Mouse (Mus musculus): Measurements from ENCODE around the gene Hcn1. TPM values are rescaled to one million over a fixed set of nuclear protein-coding genes. Genes with fewer than 3 reads are reported as not detected.

The Hcn1 gene
- polyA plus RNA-seq, 1 experiment from 2014 or later, result not detected

DNA sequence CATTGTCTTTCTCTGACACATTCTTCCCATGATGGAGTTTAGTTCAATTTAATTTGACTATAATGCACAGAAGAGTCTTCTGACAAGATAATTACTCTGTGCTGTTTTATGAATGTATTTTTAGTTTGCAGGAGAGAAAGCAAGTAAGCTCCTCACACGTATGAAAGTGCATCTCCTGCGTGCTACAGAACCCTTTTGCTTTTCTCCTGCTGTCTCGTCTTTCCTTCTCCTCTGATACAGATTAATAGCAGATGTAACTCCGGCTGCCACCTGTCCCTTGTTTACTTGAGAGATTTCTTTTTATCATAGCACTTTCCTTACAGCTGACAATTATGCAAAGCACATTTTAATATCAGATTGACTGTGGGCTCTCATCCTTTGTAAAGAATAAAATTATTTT, 120.0 kb downstream of the Hcn1 start:
- H3K4me1 ChIP-seq (ENCODE audit: control insufficient read depth, insufficient read depth, low read length), result no peaks in the 10 kb centered on the region
- H3K9ac ChIP-seq (ENCODE audit: low read depth, low read length), result no peak overlapping the region
- no peak overlapping the region for H3K4me3 ChIP-seq (ENCODE audit: low read length)
- no peak overlapping the region for H3K4me2 ChIP-seq (replicated peaks; ENCODE audit: low read depth, low read length)
- H3K9me3 ChIP-seq (ENCODE audit: control insufficient read depth, low read length), result no peaks in the 10 kb centered on the region
- no peaks in the 10 kb centered on the region for H3K36me3 ChIP-seq (ENCODE audit: control insufficient read depth, insufficient read depth, low read length)
- 61% methylated on average over 4 of the region's 4 CpGs for WGBS
- no peaks in the 10 kb centered on the region for H3K27me3 ChIP-seq (ENCODE audit: control insufficient read depth, insufficient read depth, low read length)
- H3K27ac ChIP-seq (ENCODE audit: low read depth, low read length), result no peak overlapping the region
- ATAC-seq (ENCODE audit: low FRiP score, low TSS enrichment), result no peak

DNA sequence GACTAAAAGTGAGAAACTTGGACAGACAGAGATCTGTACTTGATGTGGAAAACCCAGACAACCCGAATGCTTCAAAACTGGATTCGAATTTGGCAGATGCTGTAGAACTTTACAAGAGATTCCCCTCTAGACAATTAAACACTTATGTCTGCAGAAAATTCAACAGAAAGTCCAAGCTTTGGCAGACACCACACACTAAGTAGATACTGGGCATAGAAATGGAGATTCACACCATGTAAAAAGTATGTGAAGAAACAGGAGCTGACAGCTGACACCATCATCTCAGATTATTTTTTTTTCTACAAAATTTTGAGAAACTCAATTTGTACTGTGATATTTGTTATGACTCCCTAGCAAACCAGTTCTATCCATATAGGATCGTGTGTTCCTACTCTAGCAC, 122.0 kb downstream of the Hcn1 start:
- no peaks in the 10 kb centered on the region for H3K9me3 ChIP-seq (ENCODE audit: control insufficient read depth, low read length)
- H3K9ac ChIP-seq (ENCODE audit: low read depth, low read length), result no peak overlapping the region
- H3K27ac ChIP-seq (ENCODE audit: low read depth, low read length), result no peak overlapping the region
- no peak overlapping the region for H3K4me3 ChIP-seq (ENCODE audit: low read length)
- 83% methylated on average over 3 of the region's 3 CpGs for WGBS
- H3K4me1 ChIP-seq (ENCODE audit: control insufficient read depth, insufficient read depth, low read length), result no peaks in the 10 kb centered on the region
- no peak for ATAC-seq (ENCODE audit: low FRiP score, low TSS enrichment)
- H3K4me2 ChIP-seq (replicated peaks; ENCODE audit: low read depth, low read length), result no peak overlapping the region
- no peaks in the 10 kb centered on the region for H3K36me3 ChIP-seq (ENCODE audit: control insufficient read depth, insufficient read depth, low read length)
- H3K27me3 ChIP-seq (ENCODE audit: control insufficient read depth, insufficient read depth, low read length), result no peaks in the 10 kb centered on the region

DNA sequence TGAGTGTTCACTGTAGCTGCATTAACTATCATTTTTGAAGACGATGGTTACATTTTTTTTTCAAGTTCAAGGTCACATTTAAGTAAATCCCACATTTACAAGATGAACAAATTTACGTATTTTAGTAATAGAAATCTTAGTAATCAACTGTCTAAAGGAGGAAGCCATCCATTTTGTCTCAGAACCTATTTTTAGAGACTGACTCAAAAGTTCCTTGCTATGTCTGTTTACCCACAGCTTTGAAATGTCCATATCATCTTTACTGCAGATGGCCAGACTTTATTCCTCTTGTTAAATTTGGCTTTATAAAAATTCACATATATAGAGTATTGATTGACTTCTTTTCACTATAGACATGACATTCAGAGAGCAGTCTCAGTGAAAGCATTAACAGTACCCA, 126.3 kb downstream of the Hcn1 start:
- 80% methylated on average over 2 of the region's 2 CpGs for WGBS
- Histone ChIP-seq H3K36me3 (ENCODE audit: control insufficient read depth, insufficient read depth, low read length) (no peaks in the 10 kb centered on the region), H3K4me2 (replicated peaks; ENCODE audit: low read depth, low read length) (no peak overlapping the region), H3K4me3 (ENCODE audit: low read length) (no peak overlapping the region), H3K9ac (ENCODE audit: low read depth, low read length) (no peak overlapping the region), H3K27me3 (ENCODE audit: control insufficient read depth, insufficient read depth, low read length) (no peaks in the 10 kb centered on the region), H3K4me1 (ENCODE audit: control insufficient read depth, insufficient read depth, low read length) (no peaks in the 10 kb centered on the region), H3K9me3 (ENCODE audit: control insufficient read depth, low read length) (no peaks in the 10 kb centered on the region), H3K27ac (ENCODE audit: low read depth, low read length) (no peak overlapping the region)
- no peak for ATAC-seq (ENCODE audit: low FRiP score, low TSS enrichment)

DNA sequence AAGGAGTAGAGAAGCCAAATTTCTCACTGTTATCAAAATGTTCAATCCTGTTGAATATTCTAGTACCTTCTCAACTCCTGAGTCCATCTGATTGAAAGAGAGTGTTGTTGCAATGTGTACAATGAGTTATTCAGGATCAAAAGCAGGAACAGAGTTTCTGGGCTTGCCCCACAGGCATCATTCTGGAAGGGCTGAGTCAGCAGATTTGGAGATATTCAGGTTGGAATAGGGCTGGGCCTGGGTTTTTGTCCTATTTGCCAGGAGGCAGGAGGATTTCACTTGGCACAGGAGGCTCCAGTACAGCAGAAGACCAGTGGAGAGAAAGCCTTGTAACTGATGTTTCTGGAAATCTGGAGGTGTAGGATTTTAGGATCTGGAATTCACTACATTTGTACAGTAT, 130.6 kb downstream of the Hcn1 start:
- no peaks in the 10 kb centered on the region for H3K9me3 ChIP-seq (ENCODE audit: control insufficient read depth, low read length)
- H3K27me3 ChIP-seq (ENCODE audit: control insufficient read depth, insufficient read depth, low read length), result no peaks in the 10 kb centered on the region
- no peak overlapping the region for H3K4me3 ChIP-seq (ENCODE audit: low read length)
- no peak overlapping the region for H3K27ac ChIP-seq (ENCODE audit: low read depth, low read length)
- H3K9ac ChIP-seq (ENCODE audit: low read depth, low read length), result no peak overlapping the region
- ATAC-seq (ENCODE audit: low FRiP score, low TSS enrichment), result no peak
- no peaks in the 10 kb centered on the region for H3K36me3 ChIP-seq (ENCODE audit: control insufficient read depth, insufficient read depth, low read length)
- no peak overlapping the region for H3K4me2 ChIP-seq (replicated peaks; ENCODE audit: low read depth, low read length)
- no peaks in the 10 kb centered on the region for H3K4me1 ChIP-seq (ENCODE audit: control insufficient read depth, insufficient read depth, low read length)

DNA sequence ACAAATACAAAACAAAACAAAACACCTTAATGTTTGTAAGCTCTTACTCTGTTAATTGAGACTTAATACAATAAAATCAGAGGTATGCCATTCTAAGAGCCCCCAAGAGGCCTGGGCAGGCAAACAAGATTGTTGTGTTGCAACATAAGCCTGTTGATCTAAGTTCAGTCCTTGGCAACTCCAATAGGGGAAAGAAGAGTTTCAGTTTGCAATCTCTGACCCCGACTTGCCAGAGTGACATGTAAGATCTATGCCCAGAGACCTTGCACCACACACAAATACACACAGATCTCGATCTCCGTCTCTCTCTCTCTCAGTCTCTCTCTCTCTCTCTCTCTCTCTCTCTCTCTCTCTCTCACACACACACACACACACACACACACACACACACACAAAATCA, 142.3 kb downstream of the Hcn1 start:
- no peak for ATAC-seq (ENCODE audit: low FRiP score, low TSS enrichment)
- H3K27me3 ChIP-seq (ENCODE audit: control insufficient read depth, insufficient read depth, low read length), result no peaks in the 10 kb centered on the region
- WGBS, result 75% methylated on average over 3 of the region's 3 CpGs

DNA sequence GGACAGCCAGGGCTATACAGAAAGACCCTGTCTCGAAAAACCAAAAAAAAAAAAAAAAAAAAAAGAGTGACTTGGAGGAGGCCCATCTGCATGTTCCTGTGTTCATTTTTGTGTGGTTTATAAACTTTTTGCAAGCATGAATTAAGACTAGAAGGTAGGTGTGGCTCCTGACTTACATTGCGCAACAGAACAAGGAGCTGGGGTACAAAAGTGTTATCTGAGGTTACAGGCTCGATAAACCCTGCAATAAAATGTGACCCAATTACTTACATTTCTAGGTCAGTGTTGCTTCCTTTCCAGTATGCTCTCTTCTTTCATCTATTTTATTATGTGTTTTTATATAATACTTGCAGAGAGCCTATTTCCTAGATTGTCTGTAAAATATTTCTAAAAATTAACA, 143.1 kb downstream of the Hcn1 start:
- H3K27me3 ChIP-seq (ENCODE audit: control insufficient read depth, insufficient read depth, low read length), result no peaks in the 10 kb centered on the region

More for the DNA sequence above, 142.3 kb downstream of the Hcn1 start:
- Histone ChIP-seq H3K36me3 (ENCODE audit: control insufficient read depth, insufficient read depth, low read length) (no peaks in the 10 kb centered on the region), H3K9ac (ENCODE audit: low read depth, low read length) (no peak overlapping the region), H3K4me1 (ENCODE audit: control insufficient read depth, insufficient read depth, low read length) (no peaks in the 10 kb centered on the region), H3K27ac (ENCODE audit: low read depth, low read length) (no peak overlapping the region), H3K4me2 (replicated peaks; ENCODE audit: low read depth, low read length) (no peak overlapping the region), H3K9me3 (ENCODE audit: control insufficient read depth, low read length) (no peaks in the 10 kb centered on the region), H3K4me3 (ENCODE audit: low read length) (no peak overlapping the region)

DNA sequence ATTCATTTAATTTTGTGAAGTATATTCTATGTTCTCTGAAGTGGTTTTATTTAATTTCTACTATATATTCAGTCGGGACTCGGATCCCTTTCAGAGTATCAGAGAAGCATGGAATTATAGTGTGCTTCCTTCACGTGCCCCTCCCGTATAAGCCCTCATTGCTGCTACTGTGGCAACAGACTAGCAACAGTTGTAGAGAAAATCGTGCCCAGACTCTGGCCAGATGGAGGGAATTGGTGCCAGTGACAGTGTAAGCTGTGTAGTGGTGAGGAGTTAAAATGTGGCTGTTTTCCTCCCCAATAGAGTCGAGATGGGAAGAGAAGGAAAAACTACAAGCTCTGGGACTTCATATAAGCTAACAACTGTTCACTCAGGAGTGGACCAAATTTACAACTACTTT, 163.4 kb downstream of the Hcn1 start:
- no peak for ATAC-seq (ENCODE audit: low FRiP score, low TSS enrichment)
- H3K27me3 ChIP-seq (ENCODE audit: control insufficient read depth, insufficient read depth, low read length), result no peaks in the 10 kb centered on the region
- no peak overlapping the region for H3K4me2 ChIP-seq (replicated peaks; ENCODE audit: low read depth, low read length)
- H3K4me1 ChIP-seq (ENCODE audit: control insufficient read depth, insufficient read depth, low read length), result no peaks in the 10 kb centered on the region
- H3K9me3 ChIP-seq (ENCODE audit: control insufficient read depth, low read length), result no peaks in the 10 kb centered on the region
- no peak overlapping the region for H3K9ac ChIP-seq (ENCODE audit: low read depth, low read length)
- no peak overlapping the region for H3K27ac ChIP-seq (ENCODE audit: low read depth, low read length)
- H3K36me3 ChIP-seq (ENCODE audit: control insufficient read depth, insufficient read depth, low read length), result no peaks in the 10 kb centered on the region
- no peak overlapping the region for H3K4me3 ChIP-seq (ENCODE audit: low read length)
- WGBS, result 85% methylated on average over 6 of the region's 6 CpGs

More for the DNA sequence above, 143.1 kb downstream of the Hcn1 start:
- whole genome bisulfite sequencing, result 88% methylated on average over 3 of the region's 3 CpGs
- no peak for ATAC-seq (ENCODE audit: low FRiP score, low TSS enrichment)
- Histone ChIP-seq H3K9me3 (ENCODE audit: control insufficient read depth, low read length) (no peaks in the 10 kb centered on the region), H3K4me3 (ENCODE audit: low read length) (no peak overlapping the region), H3K9ac (ENCODE audit: low read depth, low read length) (no peak overlapping the region), H3K36me3 (ENCODE audit: control insufficient read depth, insufficient read depth, low read length) (no peaks in the 10 kb centered on the region), H3K4me1 (ENCODE audit: control insufficient read depth, insufficient read depth, low read length) (no peaks in the 10 kb centered on the region), H3K27ac (ENCODE audit: low read depth, low read length) (no peak overlapping the region), H3K4me2 (replicated peaks; ENCODE audit: low read depth, low read length) (no peak overlapping the region)

DNA sequence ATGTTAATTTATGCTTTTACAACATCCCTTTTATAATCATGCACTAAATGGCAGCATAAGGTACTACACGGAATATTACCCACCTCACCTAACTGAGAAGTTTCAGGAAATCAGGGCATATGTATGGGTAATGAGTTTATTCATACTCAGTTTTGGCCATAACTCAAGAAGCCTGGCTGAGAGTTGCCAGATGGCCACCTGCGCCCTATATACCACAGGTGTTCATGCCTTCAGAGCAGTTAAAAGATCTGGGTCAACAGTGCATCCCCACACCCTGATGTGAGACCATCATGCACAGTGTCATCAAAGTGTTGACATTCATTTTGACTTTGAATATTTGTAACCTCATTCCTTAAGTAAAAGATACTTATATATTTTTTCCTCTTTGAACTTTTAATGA, 183.3 kb downstream of the Hcn1 start:
- H3K9ac ChIP-seq (ENCODE audit: low read depth, low read length), result no peak overlapping the region
- H3K9me3 ChIP-seq (ENCODE audit: control insufficient read depth, low read length), result no peaks in the 10 kb centered on the region
- H3K36me3 ChIP-seq (ENCODE audit: control insufficient read depth, insufficient read depth, low read length), result no peaks in the 10 kb centered on the region
- no peak overlapping the region for H3K4me2 ChIP-seq (replicated peaks; ENCODE audit: low read depth, low read length)
- 88% methylated on average over 2 of the region's 2 CpGs for WGBS
- no peak overlapping the region for H3K27ac ChIP-seq (ENCODE audit: low read depth, low read length)
- H3K4me3 ChIP-seq (ENCODE audit: low read length), result no peak overlapping the region
- no peak for ATAC-seq (ENCODE audit: low FRiP score, low TSS enrichment)
- H3K4me1 ChIP-seq (ENCODE audit: control insufficient read depth, insufficient read depth, low read length), result no peaks in the 10 kb centered on the region
- H3K27me3 ChIP-seq (ENCODE audit: control insufficient read depth, insufficient read depth, low read length), result no peaks in the 10 kb centered on the region

DNA sequence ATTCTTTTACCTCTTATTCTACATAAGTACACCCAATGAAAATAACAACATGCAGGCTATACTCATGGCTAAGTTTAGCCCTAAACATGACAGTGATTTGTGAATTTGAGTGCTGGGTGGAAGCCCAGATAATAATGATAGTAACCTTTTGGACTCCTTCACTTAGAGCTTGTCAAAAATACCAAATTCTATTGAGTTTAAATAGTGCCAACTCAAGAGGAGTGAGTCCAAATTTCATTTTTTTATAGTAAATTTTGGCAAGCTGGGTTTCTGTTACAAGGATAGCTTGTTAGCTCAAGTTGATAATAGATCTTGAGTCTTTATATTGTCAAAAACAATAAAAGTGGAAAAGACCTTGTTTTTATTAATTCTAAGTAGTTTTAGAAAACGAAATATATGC, 190.7 kb downstream of the Hcn1 start:
- Histone ChIP-seq H3K9ac (ENCODE audit: low read depth, low read length) (no peak overlapping the region), H3K27ac (ENCODE audit: low read depth, low read length) (no peak overlapping the region), H3K9me3 (ENCODE audit: control insufficient read depth, low read length) (no peaks in the 10 kb centered on the region), H3K4me2 (replicated peaks; ENCODE audit: low read depth, low read length) (no peak overlapping the region), H3K4me1 (ENCODE audit: control insufficient read depth, insufficient read depth, low read length) (no peaks in the 10 kb centered on the region), H3K4me3 (ENCODE audit: low read length) (no peak overlapping the region), H3K27me3 (ENCODE audit: control insufficient read depth, insufficient read depth, low read length) (no peaks in the 10 kb centered on the region), H3K36me3 (ENCODE audit: control insufficient read depth, insufficient read depth, low read length) (no peaks in the 10 kb centered on the region)
- no peak for ATAC-seq (ENCODE audit: low FRiP score, low TSS enrichment)
- WGBS, result 65% methylated on average over 1 of the region's 1 CpGs

DNA sequence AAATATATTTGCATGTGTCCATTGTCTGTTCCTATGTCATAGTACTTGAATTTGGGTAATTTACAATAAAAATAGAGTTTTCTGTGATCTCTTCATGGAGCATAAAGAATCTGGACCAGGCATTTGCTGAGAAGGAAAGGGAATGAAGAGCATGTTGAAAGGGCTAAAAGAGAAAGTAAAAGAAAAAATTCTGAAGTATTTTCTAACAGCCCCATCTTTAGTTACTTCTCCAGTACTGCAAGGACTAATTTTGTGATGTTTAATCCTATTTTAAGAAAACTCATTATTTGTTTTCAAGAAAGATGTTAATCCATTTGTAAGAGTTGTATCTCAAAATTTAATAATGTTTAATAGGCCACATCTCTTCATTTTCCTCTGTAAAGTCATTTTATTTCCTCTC, 198.9 kb downstream of the Hcn1 start:
- H3K27me3 ChIP-seq (ENCODE audit: control insufficient read depth, insufficient read depth, low read length), result no peaks in the 10 kb centered on the region
- H3K27ac ChIP-seq (ENCODE audit: low read depth, low read length), result no peak overlapping the region
- H3K4me3 ChIP-seq (ENCODE audit: low read length), result no peak overlapping the region
- no peak for ATAC-seq (ENCODE audit: low FRiP score, low TSS enrichment)
- H3K9ac ChIP-seq (ENCODE audit: low read depth, low read length), result no peak overlapping the region
- H3K4me2 ChIP-seq (replicated peaks; ENCODE audit: low read depth, low read length), result no peak overlapping the region
- H3K4me1 ChIP-seq (ENCODE audit: control insufficient read depth, insufficient read depth, low read length), result no peaks in the 10 kb centered on the region
- no peaks in the 10 kb centered on the region for H3K9me3 ChIP-seq (ENCODE audit: control insufficient read depth, low read length)
- H3K36me3 ChIP-seq (ENCODE audit: control insufficient read depth, insufficient read depth, low read length), result no peaks in the 10 kb centered on the region
